Mouse (Mus musculus) erythroid progenitor cell, adult 5-6 weeks (primary cell): ENCODE data around the gene Hist1h2bl. TPM values are rescaled to one million over a fixed set of nuclear protein-coding genes. Genes with fewer than 3 reads are reported as not detected.
A peak's percentile ranks its signal among the peaks of the same experiment; 100 is the strongest.
"Not testable (repeated sequence)": the region's sequence is repeated elsewhere in the genome, so short reads cannot be mapped to it uniquely, and the experiment has no call there.

ENCODE experiments used
- ATAC-seq: replicated peaks from 2 replicates; pipeline ENCODE4 v1.8.0; 2016; ENCODE audit warnings: moderate number of reproducible peaks, mild to moderate bottlenecking, moderate TSS enrichment, inconsistent platforms; ENCODE audit not compliant: poor library complexity, low FRiP score, severe bottlenecking
- total RNA-seq, 2 experiments: library from RNA; stranded (forward) in 1 of 2; stranded (reverse) in 1 of 2; fragments of 150-400 nt in 1 of 2; fragments of 186-747, 209-891 nt in 1 of 2; gene quantifications; 2 replicates each; pipeline versions ENCODE4 v1.2.3 to v1.2.4; 2015 to 2017; ENCODE audit warnings: low replicate concordance in 2 of 2

The Hist1h2bl gene
- total RNA-seq, 2 experiments from 2014 or later, result 989 to 1,595 TPM

DNA sequence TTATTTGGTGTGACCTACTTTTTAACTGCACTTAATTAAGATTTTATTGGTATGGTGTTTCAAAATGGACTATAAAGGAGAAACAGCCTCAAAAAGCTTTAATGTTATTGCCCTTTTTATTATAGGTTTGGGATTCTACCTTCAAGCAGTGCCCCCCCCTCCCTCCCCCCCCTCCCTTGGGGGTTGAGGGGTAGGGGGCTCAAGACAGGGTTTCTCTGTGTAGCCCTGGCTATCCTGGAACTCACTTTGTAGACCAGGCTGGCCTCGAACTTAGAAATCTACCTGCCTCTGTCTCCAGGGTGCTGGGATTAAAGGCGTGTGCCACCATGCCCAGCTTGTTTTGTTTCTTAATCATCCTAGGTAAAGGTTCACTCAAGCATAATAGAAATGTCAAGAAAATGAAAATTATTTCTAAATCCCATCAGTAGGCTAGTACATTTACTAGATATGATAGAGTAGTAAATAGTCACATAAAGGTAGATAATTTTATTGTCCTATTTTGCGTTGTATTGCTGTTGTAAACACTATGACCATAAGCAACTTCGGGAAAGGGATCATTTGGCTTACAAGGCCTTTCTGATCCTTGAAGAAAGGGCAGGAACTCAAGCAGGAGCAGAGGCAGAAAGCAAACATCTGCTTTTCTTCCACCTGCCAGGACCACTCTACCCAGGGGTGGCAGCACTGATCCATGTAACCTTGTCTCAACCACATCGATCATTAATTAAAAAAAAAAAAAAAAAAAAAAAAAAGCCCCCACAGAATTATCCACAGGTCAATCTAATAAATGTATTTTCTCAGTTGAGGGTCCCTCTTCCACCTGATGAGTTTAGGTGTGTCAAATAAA is 7.3 kb upstream of the Hist1h2bl start:
- no peak for ATAC-seq

DNA sequence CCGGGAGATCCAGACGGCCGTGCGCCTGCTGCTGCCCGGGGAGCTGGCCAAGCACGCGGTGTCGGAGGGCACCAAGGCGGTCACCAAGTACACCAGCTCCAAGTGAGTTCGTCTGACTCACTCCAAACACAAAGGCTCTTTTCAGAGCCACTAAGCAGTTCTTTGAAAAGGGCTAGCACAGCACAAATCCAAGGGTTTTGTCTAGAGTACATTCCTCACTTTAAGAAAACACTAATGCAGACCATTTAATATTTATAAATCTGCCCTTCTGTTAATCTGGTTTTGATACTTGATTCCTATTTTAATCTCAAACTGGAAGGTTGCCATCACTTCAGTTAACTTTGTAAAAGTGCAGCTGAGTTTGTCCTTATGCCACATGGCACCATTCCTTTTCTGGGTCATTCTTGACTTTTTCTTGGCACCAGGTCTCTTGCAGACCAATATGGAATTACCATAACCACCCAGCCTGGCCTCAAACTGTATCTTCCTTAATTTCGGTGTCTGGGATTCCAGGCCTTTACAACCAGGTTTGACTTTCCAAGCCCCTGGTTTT is 6.5 kb upstream of the Hist1h2bl start:
- peak; percentile 21; the same call in 1 of the 2 replicates for ATAC-seq

DNA sequence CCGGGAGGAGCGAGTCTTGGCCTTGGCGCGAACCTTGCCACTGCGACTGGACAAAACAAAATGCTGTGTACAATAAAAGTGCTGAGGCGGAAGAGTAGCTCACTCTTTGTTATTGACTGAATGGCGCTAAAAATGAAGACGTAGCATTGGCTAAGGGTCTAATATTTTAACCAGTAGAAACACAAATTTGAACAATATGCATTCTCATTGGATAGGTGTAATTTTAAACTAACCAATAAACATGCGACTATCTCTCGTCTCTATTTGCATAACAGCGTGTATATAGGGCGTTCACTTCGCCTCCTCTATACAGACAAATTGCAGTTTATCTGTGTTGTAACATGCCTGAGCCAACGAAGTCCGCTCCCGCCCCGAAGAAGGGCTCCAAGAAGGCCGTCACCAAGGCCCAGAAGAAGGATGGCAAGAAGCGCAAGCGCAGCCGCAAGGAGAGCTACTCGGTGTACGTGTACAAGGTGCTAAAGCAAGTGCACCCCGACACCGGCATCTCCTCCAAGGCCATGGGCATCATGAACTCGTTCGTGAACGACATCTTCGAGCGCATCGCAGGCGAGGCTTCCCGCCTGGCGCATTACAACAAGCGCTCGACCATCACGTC is 5.9 kb upstream of the Hist1h2bl start, which contains the start of gene Hist1h2bm:
Hist1h2bm (plus strand) TSS at position 288 of the 616 bp plus-strand sequence.
- peak; percentile 77 for ATAC-seq

DNA sequence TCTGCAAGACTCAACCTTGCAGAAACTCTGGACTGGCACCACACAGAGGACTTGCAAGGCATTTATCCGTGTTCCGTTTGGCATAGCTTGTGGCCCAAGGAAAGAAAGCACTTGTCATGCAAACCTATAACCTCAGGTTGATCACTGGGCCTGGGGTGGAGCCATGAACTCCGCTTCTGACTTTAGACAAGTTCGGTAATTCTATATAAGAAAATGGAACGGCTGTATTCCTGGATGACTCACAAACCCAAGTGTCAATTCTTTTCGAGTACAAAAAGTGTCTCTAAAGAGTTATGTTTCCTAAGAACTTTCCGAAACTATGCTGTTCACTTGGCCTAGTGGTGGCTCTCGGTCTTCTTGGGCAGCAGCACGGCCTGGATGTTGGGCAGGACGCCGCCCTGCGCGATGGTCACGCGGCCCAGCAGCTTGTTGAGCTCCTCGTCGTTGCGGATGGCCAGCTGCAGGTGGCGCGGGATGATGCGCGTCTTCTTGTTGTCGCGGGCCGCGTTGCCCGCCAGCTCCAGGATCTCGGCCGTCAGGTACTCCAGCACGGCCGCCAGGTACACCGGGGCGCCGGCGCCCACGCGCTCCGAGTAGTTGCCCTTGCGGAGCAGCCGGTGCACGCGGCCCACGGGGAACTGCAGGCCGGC is 5.3 kb upstream of the Hist1h2bl start:
- not testable (repeated sequence) for ATAC-seq

DNA sequence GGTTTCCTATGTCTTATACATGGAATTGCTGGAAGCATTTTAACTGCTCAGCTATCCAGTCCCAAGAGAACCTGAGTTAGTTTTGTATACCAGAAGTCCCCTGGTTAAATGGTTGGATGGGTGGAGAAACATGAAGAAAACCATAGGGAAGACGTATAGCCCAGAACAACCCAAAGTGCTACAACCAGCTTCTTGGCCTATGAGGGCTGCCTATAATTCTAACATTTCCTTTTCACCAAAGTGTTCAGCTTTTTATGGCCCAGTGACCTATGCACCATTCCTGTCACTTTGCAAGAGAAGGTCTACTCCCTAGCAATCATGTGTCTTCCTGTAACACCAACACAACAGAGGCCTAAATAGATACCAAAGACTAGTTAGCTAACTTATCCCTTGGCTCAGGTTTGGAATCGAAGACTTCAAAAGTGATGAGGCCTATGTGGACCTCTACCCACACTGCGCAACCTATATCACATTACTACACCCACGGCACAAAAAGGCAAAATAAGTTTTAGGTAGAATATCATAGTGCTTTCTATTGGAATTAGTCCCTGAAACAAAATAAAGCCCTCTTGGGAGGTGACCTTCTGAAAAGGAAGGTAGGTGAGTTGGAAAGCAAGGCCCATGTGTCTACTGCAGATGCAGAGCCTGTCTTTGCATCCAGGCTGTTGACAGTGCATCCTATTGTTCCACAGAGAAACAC is 2.6 kb upstream of the Hist1h2bl start:
- ATAC-seq, result peak; percentile 4

DNA sequence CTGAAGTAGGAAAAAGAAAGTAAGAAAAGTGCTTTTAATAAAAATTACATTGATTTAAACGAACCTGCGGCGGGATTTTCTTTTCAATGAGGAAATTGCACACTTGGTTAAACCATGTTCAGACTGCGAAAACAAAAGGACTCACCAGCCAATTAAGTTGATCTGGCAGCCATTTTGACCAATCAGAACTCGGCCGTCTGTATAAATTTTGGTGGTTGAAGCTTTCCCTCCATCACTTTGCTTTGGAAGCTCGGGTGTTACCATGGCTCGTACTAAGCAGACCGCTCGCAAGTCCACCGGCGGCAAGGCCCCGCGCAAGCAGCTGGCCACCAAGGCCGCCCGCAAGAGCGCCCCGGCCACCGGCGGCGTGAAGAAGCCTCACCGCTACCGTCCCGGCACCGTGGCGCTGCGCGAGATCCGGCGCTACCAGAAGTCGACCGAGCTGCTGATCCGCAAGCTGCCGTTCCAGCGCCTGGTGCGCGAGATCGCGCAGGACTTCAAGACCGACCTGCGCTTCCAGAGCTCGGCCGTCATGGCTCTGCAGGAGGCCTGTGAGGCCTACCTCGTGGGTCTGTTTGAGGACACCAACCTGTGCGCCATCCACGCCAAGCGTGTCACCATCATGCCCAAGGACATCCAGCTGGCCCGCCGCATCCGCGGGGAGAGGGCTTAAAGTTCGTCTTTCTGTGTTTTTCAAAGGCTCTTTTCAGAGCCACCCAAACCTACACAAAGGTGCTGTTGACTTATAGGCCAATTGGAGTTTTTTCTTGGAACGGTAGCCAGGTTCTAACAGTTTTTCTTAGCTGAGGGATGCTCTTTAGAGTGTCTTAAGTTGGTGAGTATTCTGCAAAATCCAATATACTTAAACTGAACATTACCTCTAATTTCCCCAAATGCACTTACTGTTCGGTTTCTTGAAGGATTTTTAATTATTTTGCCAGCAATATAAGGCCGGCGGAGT is 1.7 kb upstream of the Hist1h2bl start, which contains the start of gene Hist1h3h:
Hist1h3h (plus strand) TSS at position 263 of the 961 bp plus-strand sequence.
- peak; percentile 40 for ATAC-seq

DNA sequence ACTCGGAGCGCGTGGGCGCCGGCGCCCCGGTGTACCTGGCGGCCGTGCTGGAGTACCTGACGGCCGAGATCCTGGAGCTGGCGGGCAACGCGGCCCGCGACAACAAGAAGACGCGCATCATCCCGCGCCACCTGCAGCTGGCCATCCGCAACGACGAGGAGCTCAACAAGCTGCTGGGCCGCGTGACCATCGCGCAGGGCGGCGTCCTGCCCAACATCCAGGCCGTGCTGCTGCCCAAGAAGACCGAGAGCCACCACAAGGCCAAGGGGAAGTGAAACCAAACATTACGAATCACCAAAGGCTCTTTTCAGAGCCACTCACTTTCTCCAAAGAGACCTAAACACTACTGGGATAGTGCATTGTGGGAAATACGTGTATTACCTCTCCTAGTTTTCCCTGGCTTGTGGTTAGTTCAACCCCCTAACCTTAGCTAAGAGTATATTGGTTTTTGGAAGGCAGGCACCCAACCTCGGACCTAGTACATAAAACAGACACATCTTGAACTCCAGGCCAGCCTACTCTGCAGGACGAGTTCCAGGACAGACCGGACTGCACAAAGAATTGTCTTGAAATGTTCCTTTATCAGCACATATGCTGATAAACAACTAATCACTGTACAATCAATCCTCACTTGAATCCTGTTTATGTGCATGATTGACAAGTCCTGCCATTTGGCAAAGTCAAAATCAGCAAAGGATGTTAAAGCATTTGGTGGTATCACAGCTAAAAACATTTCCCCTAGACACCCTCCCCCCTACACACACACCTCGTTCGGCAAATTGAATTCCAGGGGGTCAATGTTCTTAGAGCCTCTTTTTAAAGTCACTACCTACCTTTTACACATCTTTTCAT is 823 bp upstream of the Hist1h2bl start:
- ATAC-seq, result peak; percentile 13

DNA sequence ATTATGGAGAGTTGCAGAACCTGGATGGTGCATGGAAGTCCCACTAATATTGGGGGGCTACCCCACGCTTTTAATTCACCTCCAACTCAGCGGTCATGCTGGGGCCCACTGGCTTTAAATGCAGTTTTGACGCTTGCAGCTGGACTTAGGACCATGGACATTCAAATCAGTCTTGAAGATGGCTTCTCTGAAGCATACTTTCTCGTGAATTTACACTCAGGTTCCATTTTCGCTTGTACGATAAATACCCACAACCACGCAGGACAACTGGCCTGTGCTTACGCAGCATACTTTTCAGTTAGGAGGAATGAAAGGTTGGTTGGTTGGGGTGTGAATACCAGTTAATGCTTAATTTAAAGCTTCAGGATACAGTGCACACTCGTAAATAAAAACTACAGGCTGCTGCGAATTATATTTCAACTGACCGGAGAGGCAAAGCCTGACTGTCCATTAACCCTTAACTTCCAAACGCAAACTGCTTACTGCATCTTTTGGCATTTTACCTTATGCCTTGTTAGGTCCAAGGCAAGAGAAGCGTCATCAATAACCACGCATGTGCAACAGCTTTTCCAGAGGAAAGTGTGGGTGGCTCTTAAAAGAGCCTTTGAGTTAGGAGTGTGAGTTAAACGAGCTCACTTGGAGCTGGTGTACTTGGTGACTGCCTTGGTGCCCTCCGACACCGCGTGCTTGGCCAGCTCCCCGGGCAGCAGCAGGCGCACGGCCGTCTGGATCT is 646 bp downstream of the Hist1h2bl start:
- peak; percentile 12; the same call in 1 of the 2 replicates for ATAC-seq

DNA sequence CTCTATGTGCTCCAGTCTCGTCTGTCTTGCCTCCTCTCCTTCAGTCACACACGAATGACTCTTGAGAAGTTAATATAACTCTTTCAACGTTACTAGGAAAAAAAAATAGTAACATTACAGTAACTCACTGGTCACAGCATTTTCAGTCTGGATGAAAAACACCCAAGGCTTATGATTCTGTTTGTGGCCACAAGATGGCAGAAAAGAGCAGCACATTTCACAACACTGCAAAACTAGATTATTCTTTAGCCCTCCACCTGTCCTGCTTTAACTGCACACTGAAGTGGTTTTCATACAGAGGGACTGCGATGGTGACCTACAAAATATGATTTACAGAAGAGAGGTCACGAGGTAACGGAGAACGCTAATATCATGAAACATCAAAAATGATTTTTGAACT is 1.2 kb downstream of the Hist1h2bl start:
- peak; percentile 28 for ATAC-seq

DNA sequence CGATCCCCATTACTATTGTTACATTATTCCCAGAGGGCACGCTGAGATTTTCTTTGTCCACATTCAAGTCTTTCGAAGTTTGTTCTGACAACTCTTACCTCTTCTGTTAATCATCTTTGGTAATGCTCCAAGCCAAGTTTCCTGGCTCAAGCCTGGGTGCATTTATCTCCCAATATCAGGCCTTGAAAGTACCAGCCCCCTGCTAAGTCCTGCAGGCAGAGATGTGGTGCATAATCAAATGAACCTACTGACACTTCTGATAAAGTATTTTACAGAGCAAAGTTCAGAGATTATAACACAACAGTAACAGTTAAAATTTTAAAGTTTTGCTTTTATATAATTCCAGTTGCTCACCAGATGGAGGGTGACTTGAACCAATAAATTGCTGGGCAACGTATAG is 4.2 kb downstream of the Hist1h2bl start:
- ATAC-seq, result no peak

DNA sequence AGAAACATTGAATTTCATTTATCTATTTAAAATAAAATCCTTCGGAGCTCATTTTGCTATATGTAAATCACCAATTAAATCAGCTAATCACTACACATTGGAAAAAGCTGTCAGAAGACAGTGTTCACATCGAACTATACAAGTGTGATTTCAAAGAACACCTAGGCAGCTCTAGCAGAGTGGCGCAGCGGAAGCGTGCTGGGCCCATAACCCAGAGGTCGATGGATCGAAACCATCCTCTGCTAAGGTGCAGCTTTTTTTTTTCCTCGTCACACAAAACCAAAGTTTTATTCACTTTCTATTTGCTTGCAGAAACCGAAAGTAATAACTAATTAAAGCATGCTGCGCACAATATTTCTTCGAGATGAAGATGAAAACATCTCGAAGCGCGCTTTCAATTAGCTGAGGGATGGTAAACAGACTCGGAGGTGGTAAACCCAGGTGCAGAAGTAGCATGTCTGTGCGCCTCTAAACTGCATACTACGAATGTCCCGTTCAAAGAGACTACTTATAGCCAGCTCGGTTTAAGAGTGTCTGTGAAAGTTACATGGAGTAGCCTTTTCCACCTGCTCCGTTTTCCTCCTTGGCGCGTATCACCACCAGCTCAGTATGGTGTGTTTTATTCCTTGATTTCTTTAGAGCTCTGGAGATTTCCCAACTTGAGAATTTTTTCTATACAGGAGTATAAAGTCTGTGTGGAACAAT is 5.0 kb downstream of the Hist1h2bl start:
- 0 out of 2 replicates have a peak, but pooled peaks have one; percentile 36 for ATAC-seq

DNA sequence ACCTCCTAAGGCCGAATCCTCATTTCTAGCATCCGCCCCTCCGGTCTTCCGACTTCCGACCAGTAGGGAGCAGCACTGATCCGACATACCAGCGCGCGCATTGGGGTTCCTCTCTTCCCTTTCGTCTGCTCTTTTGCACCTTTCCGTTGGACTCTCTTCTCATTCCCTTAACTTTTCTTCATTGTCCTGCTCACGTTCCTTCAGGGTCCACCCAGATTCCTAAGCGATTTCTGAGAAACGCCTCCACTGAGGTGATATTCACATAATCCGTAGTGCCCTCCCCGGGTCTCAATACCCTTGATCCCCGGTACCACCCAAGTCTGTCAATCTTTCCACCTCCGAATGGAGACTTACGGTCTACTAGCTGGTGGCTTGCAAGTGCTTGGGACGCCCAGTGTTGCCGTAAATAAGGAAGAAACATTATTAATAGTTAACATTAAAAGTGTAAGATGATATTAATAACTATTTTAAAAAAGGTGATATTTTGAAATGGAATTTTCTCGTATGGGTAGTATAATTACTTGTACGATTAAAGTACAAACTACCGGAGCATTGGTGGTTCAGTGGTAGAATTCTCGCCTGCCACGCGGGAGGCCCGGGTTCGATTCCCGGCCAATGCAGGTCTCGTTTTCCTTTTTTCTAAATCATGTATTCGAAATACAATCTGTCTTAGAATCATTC is 5.8 kb downstream of the Hist1h2bl start:
- ATAC-seq, result peak; percentile 89

DNA sequence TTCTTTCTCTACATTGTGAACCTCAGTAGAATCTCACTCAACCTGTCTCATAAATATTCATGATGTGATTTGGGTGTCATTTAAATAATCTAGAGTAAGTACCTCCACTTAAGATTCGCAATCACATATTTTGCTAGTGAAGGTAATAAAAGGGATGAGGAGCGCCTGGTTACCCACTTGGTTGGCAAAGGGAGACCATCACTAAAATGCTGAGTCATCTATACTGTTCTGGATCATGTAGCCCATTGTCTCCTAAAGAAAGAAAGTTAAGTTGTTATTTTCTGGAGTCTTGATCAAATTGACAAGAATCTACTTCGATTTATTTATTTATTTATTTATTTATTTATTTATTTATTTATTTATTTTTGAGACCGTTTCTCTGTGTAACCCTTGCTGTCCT is 9.3 kb downstream of the Hist1h2bl start:
- no peak for ATAC-seq

DNA sequence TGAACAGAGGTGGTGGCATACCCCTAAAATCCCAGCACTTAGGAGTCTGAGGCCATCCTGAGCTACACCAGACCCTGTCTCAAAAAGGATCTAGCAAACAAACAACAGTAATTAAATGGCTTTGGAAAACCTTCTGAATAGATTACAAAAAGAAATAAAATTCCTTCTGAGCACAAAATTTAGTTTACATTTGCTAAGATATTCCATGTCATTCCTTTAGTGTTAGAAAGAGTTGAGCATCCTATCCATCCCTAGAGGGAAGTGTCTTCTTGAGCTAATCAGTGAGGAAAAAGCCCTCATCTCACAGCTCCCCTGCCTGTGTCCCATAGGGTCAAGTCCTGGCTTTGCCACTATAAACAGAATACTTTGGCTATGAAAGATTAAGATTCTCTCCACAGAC is 18.1 kb downstream of the Hist1h2bl start, which contains the start of gene Olfr1359:
Olfr1359 (plus strand) TSS at position 301 of the 400 bp plus-strand sequence.
- no peak for ATAC-seq

DNA sequence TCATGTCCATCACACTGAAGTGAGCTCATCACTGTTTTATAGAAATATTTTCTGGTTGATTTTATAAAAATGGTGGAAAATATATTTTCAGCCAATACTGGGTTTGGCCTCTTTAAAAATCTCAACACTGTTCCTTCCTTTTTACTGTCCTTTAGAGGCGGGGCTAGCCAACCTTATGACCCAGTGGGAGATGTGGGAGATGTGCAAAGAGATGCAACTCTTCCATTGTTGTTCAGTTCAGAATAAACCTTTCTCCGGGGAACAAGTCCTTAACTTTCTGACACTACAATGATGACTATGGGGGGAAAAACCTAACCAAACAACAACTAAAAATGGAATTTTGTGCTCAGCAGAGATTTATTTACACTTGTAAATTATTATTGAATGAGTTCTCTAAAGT is 38.6 kb downstream of the Hist1h2bl start, which contains the start of gene Olfr1360:
Olfr1360 (minus strand) TSS at position 101 of the 400 bp plus-strand sequence.
- no peak for ATAC-seq
